Mouse (Mus musculus) ES-E14 (cell line): ENCODE measurements around the gene Ube2q2.

ENCODE experiments used
- CHD2 ChIP-seq: IDR thresholded peaks from 2 replicates; pipeline ENCODE4 v1.6.1; 2014; ENCODE audit warnings: mild to moderate bottlenecking, low read depth, low read length, inconsistent platforms
- HCFC1 ChIP-seq: IDR thresholded peaks from 2 replicates; pipeline ENCODE4 v1.6.1; 2012; ENCODE audit warnings: low read length, inconsistent platforms, borderline replicate concordance; ENCODE audit not compliant: insufficient read depth
- MAFK ChIP-seq: IDR thresholded peaks from 2 replicates; pipeline ENCODE4 v1.6.1; 2014; ENCODE audit warnings: mild to moderate bottlenecking, low read depth, low read length, inconsistent platforms; ENCODE audit not compliant: insufficient read depth
- ZC3H11A ChIP-seq: IDR thresholded peaks from 2 replicates; pipeline ENCODE4 v1.6.1; 2012; ENCODE audit warnings: low read depth, mild to moderate bottlenecking, inconsistent platforms, low read length, borderline replicate concordance

GRCm38 (mm10) chr9:55255604-55256003 lies 107.0 kb downstream of the Ube2q2 start:
- TF ChIP-seq MAFK (no peak), HCFC1 (no peak), CHD2 (no peak), ZC3H11A (no peak)
